Mouse (Mus musculus) splenic B cell, adult 2 months (primary cell): ENCODE data around the gene Bach2.

Experiments used
- DNase-seq: peaks from one replicate; pipeline ENCODE4 v3.0.0-alpha.2; 2011; ENCODE audit warnings: low read depth, low spot score
- H3K27me3 ChIP-seq: 2 replicates; pipeline ENCODE4 v1.6.1; 2012; ENCODE audit warnings: mild to moderate bottlenecking, low read length, moderate library complexity, mixed read lengths; ENCODE audit not compliant: control insufficient read depth, poor library complexity, insufficient read depth, severe bottlenecking
- H3K36me3 ChIP-seq: 2 replicates; pipeline ENCODE4 v1.6.1; 2012; ENCODE audit warnings: mild to moderate bottlenecking, low read length, moderate library complexity, mixed read lengths; ENCODE audit not compliant: control insufficient read depth, poor library complexity, insufficient read depth, severe bottlenecking

Bach2 gene

GRCm38 (mm10) chr4:32332028-32332427 lies 93.4 kb downstream of the Bach2 start:
- H3K27me3 ChIP-seq: no peaks in the 10 kb centered on the region

GRCm38 (mm10) chr4:32334131-32334530 lies 95.5 kb downstream of the Bach2 start:
- Histone ChIP-seq H3K36me3 (peaks cover 3% of the 10 kb centered on the region; the same call in 1 of the 2 replicates), H3K27me3 (no peaks in the 10 kb centered on the region)
- DNase-seq: no peak

More at GRCm38 (mm10) chr4:32332028-32332427, 93.4 kb downstream of the Bach2 start:
- DNase-seq: no peak
- no peaks in the 10 kb centered on the region for H3K36me3 ChIP-seq

- DNase-seq: peak; percentile 42
These were observed 96.2 kb downstream of the Bach2 start for GRCm38 (mm10) chr4:32334765-32335164.

GRCm38 (mm10) chr4:32335659-32336058 lies 97.1 kb downstream of the Bach2 start:
- H3K36me3 ChIP-seq: peaks cover 3% of the 10 kb centered on the region; the same call in 1 of the 2 replicates
- peak; percentile 67 for DNase-seq
- no peaks in the 10 kb centered on the region for H3K27me3 ChIP-seq

More at GRCm38 (mm10) chr4:32334765-32335164, 96.2 kb downstream of the Bach2 start:
- H3K27me3 ChIP-seq: no peaks in the 10 kb centered on the region
- peaks cover 3% of the 10 kb centered on the region; the same call in 1 of the 2 replicates for H3K36me3 ChIP-seq

GRCm38 (mm10) chr4:32336642-32337041 lies 98.0 kb downstream of the Bach2 start:
- peaks cover 3% of the 10 kb centered on the region; the same call in 1 of the 2 replicates for H3K36me3 ChIP-seq
- no peak for DNase-seq

GRCm38 (mm10) chr4:32337638-32338037 lies 99.0 kb downstream of the Bach2 start:
- Histone ChIP-seq H3K27me3 (no peaks in the 10 kb centered on the region), H3K36me3 (peaks cover 3% of the 10 kb centered on the region; the same call in 1 of the 2 replicates)
- DNase-seq: no peak

More at GRCm38 (mm10) chr4:32336642-32337041, 98.0 kb downstream of the Bach2 start:
- H3K27me3 ChIP-seq: no peaks in the 10 kb centered on the region

- no peak for DNase-seq
- Histone ChIP-seq H3K36me3 (peaks cover 3% of the 10 kb centered on the region; the same call in 1 of the 2 replicates), H3K27me3 (no peaks in the 10 kb centered on the region)
These were observed 99.8 kb downstream of the Bach2 start for GRCm38 (mm10) chr4:32338451-32338850.

- no peaks in the 10 kb centered on the region for H3K27me3 ChIP-seq
- no peak for DNase-seq
These were observed 102.2 kb downstream of the Bach2 start for GRCm38 (mm10) chr4:32340844-32341243.

GRCm38 (mm10) chr4:32342269-32342668 lies 103.7 kb downstream of the Bach2 start:
- no peaks in the 10 kb centered on the region for H3K27me3 ChIP-seq
- peak; percentile 72 for DNase-seq
- peaks cover 3% of the 10 kb centered on the region; the same call in 1 of the 2 replicates for H3K36me3 ChIP-seq

More at GRCm38 (mm10) chr4:32340844-32341243, 102.2 kb downstream of the Bach2 start:
- peaks cover 3% of the 10 kb centered on the region; the same call in 1 of the 2 replicates for H3K36me3 ChIP-seq

- Histone ChIP-seq H3K36me3 (no peaks in the 10 kb centered on the region; the same call in 1 of the 2 replicates), H3K27me3 (no peaks in the 10 kb centered on the region)
- DNase-seq: peak; percentile 59
These were observed 104.9 kb downstream of the Bach2 start for GRCm38 (mm10) chr4:32343256-32344165.

GRCm38 (mm10) chr4:32344276-32344675 lies 105.7 kb downstream of the Bach2 start:
- Histone ChIP-seq H3K27me3 (no peaks in the 10 kb centered on the region), H3K36me3 (no peaks in the 10 kb centered on the region; the same call in 1 of the 2 replicates)
- no peak for DNase-seq

- DNase-seq: no peak
- Histone ChIP-seq H3K36me3 (0 out of 2 replicates have a peak, but pooled peaks cover 2% of the 10 kb centered on the region), H3K27me3 (no peaks in the 10 kb centered on the region)
These were observed 108.6 kb downstream of the Bach2 start for GRCm38 (mm10) chr4:32347202-32347601.

- Histone ChIP-seq H3K36me3 (0 out of 2 replicates have a peak, but pooled peaks cover 2% of the 10 kb centered on the region), H3K27me3 (no peaks in the 10 kb centered on the region)
- DNase-seq: no peak
These were observed 109.1 kb downstream of the Bach2 start for GRCm38 (mm10) chr4:32347711-32348110.

- DNase-seq: no peak
- H3K27me3 ChIP-seq: no peaks in the 10 kb centered on the region
- H3K36me3 ChIP-seq: 0 out of 2 replicates have a peak, but pooled peaks cover 2% of the 10 kb centered on the region
These were observed 110.8 kb downstream of the Bach2 start for GRCm38 (mm10) chr4:32349361-32349760.

- DNase-seq: peak; percentile 39
- 0 out of 2 replicates have a peak, but pooled peaks cover 2% of the 10 kb centered on the region for H3K36me3 ChIP-seq
These were observed 112.6 kb downstream of the Bach2 start for GRCm38 (mm10) chr4:32351236-32351635.

More at GRCm38 (mm10) chr4:32351236-32351635, 112.6 kb downstream of the Bach2 start:
- H3K27me3 ChIP-seq: no peaks in the 10 kb centered on the region
